Mouse (Mus musculus): ENCODE measurements around the gene Spef2. TPM values are rescaled to one million over a fixed set of nuclear protein-coding genes. Genes with fewer than 3 reads are reported as not detected.

Spef2 gene
- polyA plus RNA-seq, 1 experiment from 2014 or later, result 0.94 TPM

GRCm38 (mm10) chr15:9548951-9549350 lies 199.7 kb downstream of the Spef2 start:
- Histone ChIP-seq H3K4me2 (ENCODE audit: low read depth, low read length, severe bottlenecking) (no peak overlapping the region), H3K9me3 (ENCODE audit: control insufficient read depth, low read length) (no peaks in the 10 kb centered on the region), H3K4me3 (ENCODE audit: low read depth, low read length) (no peak overlapping the region), H3K9ac (ENCODE audit: low read length) (no peak overlapping the region), H3K27ac (ENCODE audit: low read depth, low read length) (no peak overlapping the region), H3K36me3 (ENCODE audit: control insufficient read depth, insufficient read depth, low read length) (no peaks in the 10 kb centered on the region), H3K27me3 (ENCODE audit: control insufficient read depth, insufficient read depth, low read length) (no peaks in the 10 kb centered on the region), H3K4me1 (replicated peaks; ENCODE audit: control insufficient read depth, insufficient read depth, low read length) (no peaks in the 10 kb centered on the region)
- ATAC-seq (replicated peaks; ENCODE audit: low FRiP score) (no peak), DNase-seq (ENCODE audit: low spot score) (no peak)
- 97% methylated on average over 2 of the region's 2 CpGs for WGBS

- H3K9ac ChIP-seq (ENCODE audit: low read length), result no peak overlapping the region
- H3K27me3 ChIP-seq (ENCODE audit: control insufficient read depth, insufficient read depth, low read length), result no peaks in the 10 kb centered on the region
- no peaks in the 10 kb centered on the region for H3K36me3 ChIP-seq (ENCODE audit: control insufficient read depth, insufficient read depth, low read length)
- H3K4me3 ChIP-seq (ENCODE audit: low read depth, low read length), result no peak overlapping the region
- H3K27ac ChIP-seq (ENCODE audit: low read depth, low read length), result no peak overlapping the region
- DNase-seq (ENCODE audit: low spot score) (no peak), ATAC-seq (replicated peaks; ENCODE audit: low FRiP score) (no peak)
- WGBS, result 77% methylated on average over 1 of the region's 1 CpGs
- no peaks in the 10 kb centered on the region for H3K4me1 ChIP-seq (replicated peaks; ENCODE audit: control insufficient read depth, insufficient read depth, low read length)
- no peaks in the 10 kb centered on the region for H3K9me3 ChIP-seq (ENCODE audit: control insufficient read depth, low read length)
- H3K4me2 ChIP-seq (ENCODE audit: low read depth, low read length, severe bottlenecking), result no peak overlapping the region
These were observed 213.5 kb downstream of the Spef2 start for GRCm38 (mm10) chr15:9535200-9535599.

GRCm38 (mm10) chr15:9533356-9533902 lies 215.2 kb downstream of the Spef2 start:
- Histone ChIP-seq H3K9me3 (ENCODE audit: control insufficient read depth, low read length) (no peaks in the 10 kb centered on the region), H3K4me1 (replicated peaks; ENCODE audit: control insufficient read depth, insufficient read depth, low read length) (no peaks in the 10 kb centered on the region), H3K4me3 (ENCODE audit: low read depth, low read length) (no peak overlapping the region), H3K9ac (ENCODE audit: low read length) (no peak overlapping the region), H3K36me3 (ENCODE audit: control insufficient read depth, insufficient read depth, low read length) (no peaks in the 10 kb centered on the region), H3K4me2 (ENCODE audit: low read depth, low read length, severe bottlenecking) (no peak overlapping the region), H3K27ac (ENCODE audit: low read depth, low read length) (no peak overlapping the region), H3K27me3 (ENCODE audit: control insufficient read depth, insufficient read depth, low read length) (no peaks in the 10 kb centered on the region)
- DNase-seq (ENCODE audit: low spot score) (no peak), ATAC-seq (replicated peaks; ENCODE audit: low FRiP score) (no peak)
- WGBS, result 91% methylated on average over 3 of the region's 3 CpGs

- WGBS, result 83% methylated on average over 4 of the region's 4 CpGs
- H3K27ac ChIP-seq (ENCODE audit: low read depth, low read length), result no peak within 1 kb of the TSS
These were observed 218.6 kb downstream of the Spef2 start, which contains the start of gene Il7r for GRCm38 (mm10) chr15:9530076-9530475. Gene Il7r (minus strand): TSS chr15:9530176.

GRCm38 (mm10) chr15:9529646-9530045 lies 219.0 kb downstream of the Spef2 start:
- H3K4me3 ChIP-seq (ENCODE audit: low read depth, low read length), result no peak overlapping the region
- ATAC-seq (replicated peaks; ENCODE audit: low FRiP score), result no peak
- H3K4me2 ChIP-seq (ENCODE audit: low read depth, low read length, severe bottlenecking), result no peak overlapping the region
- DNase-seq (ENCODE audit: low spot score), result no peak
- H3K4me1 ChIP-seq (replicated peaks; ENCODE audit: control insufficient read depth, insufficient read depth, low read length), result no peaks in the 10 kb centered on the region
- no peaks in the 10 kb centered on the region for H3K27me3 ChIP-seq (ENCODE audit: control insufficient read depth, insufficient read depth, low read length)
- H3K36me3 ChIP-seq (ENCODE audit: control insufficient read depth, insufficient read depth, low read length), result no peaks in the 10 kb centered on the region
- H3K9me3 ChIP-seq (ENCODE audit: control insufficient read depth, low read length), result no peaks in the 10 kb centered on the region
- no peak overlapping the region for H3K9ac ChIP-seq (ENCODE audit: low read length)
- 73% methylated on average over 3 of the region's 3 CpGs for WGBS
- no peak overlapping the region for H3K27ac ChIP-seq (ENCODE audit: low read depth, low read length)

More at GRCm38 (mm10) chr15:9530076-9530475, 218.6 kb downstream of the Spef2 start, which contains the start of gene Il7r:
- Histone ChIP-seq H3K9me3 (ENCODE audit: control insufficient read depth, low read length) (no peaks in the 10 kb centered on the region), H3K4me1 (replicated peaks; ENCODE audit: control insufficient read depth, insufficient read depth, low read length) (no peaks in the 10 kb centered on the region), H3K4me2 (ENCODE audit: low read depth, low read length, severe bottlenecking) (no peak within 1 kb of the TSS), H3K4me3 (ENCODE audit: low read depth, low read length) (no peak within 1 kb of the TSS), H3K9ac (ENCODE audit: low read length) (no peak within 1 kb of the TSS), H3K27me3 (ENCODE audit: control insufficient read depth, insufficient read depth, low read length) (no peaks in the 10 kb centered on the region), H3K36me3 (ENCODE audit: control insufficient read depth, insufficient read depth, low read length) (no peaks in the 10 kb centered on the region)
- no peak for ATAC-seq (replicated peaks; ENCODE audit: low FRiP score)
- no peak for DNase-seq (ENCODE audit: low spot score)

Other genes starting within 250 kb of the Spef2 start
- gene Il7r, start 218.7 kb downstream of the Spef2 start, polyA plus RNA-seq (2014; fragmentation: Nextera tagmentation; extraction: Ambion mirVana), result not detected in 2 replicates

Measured in forebrain, embryonic 11.5 days (tissue).